Mouse (Mus musculus) lung, postnatal 0 days (tissue): ENCODE measurements around the gene Eps15l1. TPM values are rescaled to one million over a fixed set of nuclear protein-coding genes. Genes with fewer than 3 reads are reported as not detected.
A peak's percentile ranks its signal among the peaks of the same experiment; 100 is the strongest.

Source experiments
- ATAC-seq: fragments of 200-750 bp; cut with Nextera tagmentation; 2 replicates; pipeline ENCODE4 v1.8.0; 2017; ENCODE audit warnings: moderate library complexity
- DNase-seq: peaks from one replicate; pipeline ENCODE4 v3.0.0-alpha.2; 2016; ENCODE audit warnings: low spot score
- H3K27ac ChIP-seq: fragments of 300-500 bp; sonication (generic); 2 replicates; pipeline ENCODE4 v1.5.1; 2014; ENCODE audit warnings: antibody characterized with exemption, mild to moderate bottlenecking, low read length, mixed read lengths
- H3K27me3 ChIP-seq: fragments of 300-500 bp; sonication (generic); replicated peaks from 2 replicates; pipeline ENCODE4 v1.6.1; 2014; ENCODE audit warnings: low read length, mixed read lengths; ENCODE audit not compliant: insufficient read depth
- H3K36me3 ChIP-seq: fragments of 300-500 bp; sonication (generic); 2 replicates; pipeline ENCODE4 v1.6.1; 2014; ENCODE audit warnings: low read length, mixed read lengths; ENCODE audit not compliant: insufficient read depth
- H3K4me1 ChIP-seq: fragments of 300-500 bp; sonication (generic); 2 replicates; pipeline ENCODE4 v1.6.1; 2014; ENCODE audit warnings: antibody characterized with exemption, low read depth, low read length, mixed read lengths; ENCODE audit not compliant: insufficient read depth
- H3K4me2 ChIP-seq: fragments of 300-500 bp; sonication (generic); replicated peaks from 2 replicates; pipeline ENCODE4 v1.6.1; 2014; ENCODE audit warnings: low read depth, mild to moderate bottlenecking, low read length, moderate library complexity, mixed read lengths
- H3K4me3 ChIP-seq: fragments of 300-500 bp; sonication (generic); 2 replicates; pipeline ENCODE4 v1.5.1; 2014; ENCODE audit warnings: low read depth, low read length
- H3K9ac ChIP-seq: fragments of 300-500 bp; sonication (generic); replicated peaks from 2 replicates; pipeline ENCODE4 v1.6.1; 2014; ENCODE audit warnings: low read depth, mild to moderate bottlenecking
- H3K9me3 ChIP-seq: fragments of 300-500 bp; sonication (generic); 2 replicates; pipeline ENCODE4 v1.6.1; 2016; ENCODE audit warnings: low read length, mixed read lengths
- CTCF ChIP-seq: IDR thresholded peaks from 2 replicates; pipeline ENCODE4 v1.5.1; 2016; ENCODE audit warnings: antibody characterized with exemption, mild to moderate bottlenecking
- EP300 ChIP-seq: IDR thresholded peaks from 2 replicates; pipeline ENCODE4 v1.6.1; 2016; ENCODE audit warnings: antibody characterized with exemption, mild to moderate bottlenecking, control low read depth
- WGBS: fragments of 180-500 bp; shearing (Covaris S2); extraction: QIAGEN DNeasy Blood & Tissue Kit; methylation state at CpG from one replicate; pipeline ENCODE4 v1.1.7; 2014; 5-methylcytosine and 5-hydroxymethylcytosine counted together
- polyA plus RNA-seq: library from polyadenylated mRNA; unstranded; fragments of >200 nt; fragmentation: Nextera tagmentation; extraction: Ambion mirVana; gene quantifications from 2 replicates; pipeline ENCODE4 v1.2.1, GENCODE M21; 2015

Gene Eps15l1
- polyA plus RNA-seq, 1 experiment from 2014 or later, result 25.6 TPM

GRCm38 (mm10) chr8:72418073-72418472 lies 3.2 kb downstream of the Eps15l1 start:
- no peaks in the 10 kb centered on the region for H3K36me3 ChIP-seq
- no peak overlapping the region for H3K4me3 ChIP-seq
- TF ChIP-seq CTCF (no peak), EP300 (no peak)
- no peak overlapping the region for H3K9ac ChIP-seq
- H3K4me1 ChIP-seq, result peaks cover 10% of the 10 kb centered on the region
- ATAC-seq, result no peak
- no peaks in the 10 kb centered on the region for H3K9me3 ChIP-seq
- H3K27ac ChIP-seq, result no peak overlapping the region
- DNase-seq, result no peak
- 92% methylated on average over 4 of the region's 4 CpGs for WGBS
- H3K27me3 ChIP-seq, result no peaks in the 10 kb centered on the region
- H3K4me2 ChIP-seq, result no peak overlapping the region

GRCm38 (mm10) chr8:72415252-72415651 lies 6.0 kb downstream of the Eps15l1 start:
- no peaks in the 10 kb centered on the region for H3K36me3 ChIP-seq
- no peak overlapping the region for H3K27ac ChIP-seq
- H3K4me2 ChIP-seq, result no peak overlapping the region
- no peak overlapping the region for H3K9ac ChIP-seq
- no peak overlapping the region for H3K4me3 ChIP-seq
- peaks cover 7% of the 10 kb centered on the region for H3K4me1 ChIP-seq
- ATAC-seq (no peak), DNase-seq (no peak)
- H3K27me3 ChIP-seq, result no peaks in the 10 kb centered on the region
- 80% methylated on average over 2 of the region's 2 CpGs for WGBS
- TF ChIP-seq EP300 (no peak), CTCF (no peak)
- H3K9me3 ChIP-seq, result no peaks in the 10 kb centered on the region

GRCm38 (mm10) chr8:72413839-72414238 lies 7.4 kb downstream of the Eps15l1 start:
- H3K36me3 ChIP-seq, result no peaks in the 10 kb centered on the region
- peaks cover 3% of the 10 kb centered on the region for H3K4me1 ChIP-seq
- no peaks in the 10 kb centered on the region for H3K9me3 ChIP-seq
- H3K27me3 ChIP-seq, result no peaks in the 10 kb centered on the region
- TF ChIP-seq CTCF (0 out of 2 replicates have a peak, but pooled peaks have one; percentile 2), EP300 (no peak)
- no peak for DNase-seq
- H3K4me3 ChIP-seq, result no peak overlapping the region
- WGBS, result 77% methylated on average over 7 of the region's 7 CpGs
- ATAC-seq, result peak; percentile 57
- no peak overlapping the region for H3K9ac ChIP-seq
- H3K4me2 ChIP-seq, result no peak overlapping the region
- H3K27ac ChIP-seq, result no peak overlapping the region

GRCm38 (mm10) chr8:72409443-72409842 lies 11.8 kb downstream of the Eps15l1 start:
- 69% methylated on average over 3 of the region's 3 CpGs for WGBS

GRCm38 (mm10) chr8:72407878-72408277 lies 13.4 kb downstream of the Eps15l1 start:
- no peak overlapping the region for H3K4me2 ChIP-seq
- no peaks in the 10 kb centered on the region for H3K27me3 ChIP-seq
- no peak overlapping the region for H3K27ac ChIP-seq
- no peak overlapping the region for H3K4me3 ChIP-seq
- WGBS, result 89% methylated on average over 1 of the region's 1 CpGs
- H3K9ac ChIP-seq, result no peak overlapping the region
- H3K4me1 ChIP-seq, result peaks cover 3% of the 10 kb centered on the region; the same call in 1 of the 2 replicates
- H3K9me3 ChIP-seq, result no peaks in the 10 kb centered on the region
- ATAC-seq, result no peak
- no peaks in the 10 kb centered on the region for H3K36me3 ChIP-seq
- DNase-seq, result no peak
- TF ChIP-seq EP300, result no peak
- 0 out of 2 replicates have a peak, but pooled peaks have one; percentile 7 for TF ChIP-seq CTCF

More at GRCm38 (mm10) chr8:72409443-72409842, 11.8 kb downstream of the Eps15l1 start:
- no peaks in the 10 kb centered on the region for H3K27me3 ChIP-seq
- no peak overlapping the region for H3K4me3 ChIP-seq
- no peak overlapping the region for H3K27ac ChIP-seq
- ATAC-seq (no peak), DNase-seq (no peak)
- no peak overlapping the region for H3K4me2 ChIP-seq
- peaks cover 3% of the 10 kb centered on the region; the same call in 1 of the 2 replicates for H3K4me1 ChIP-seq
- H3K9ac ChIP-seq, result no peak overlapping the region
- no peaks in the 10 kb centered on the region for H3K9me3 ChIP-seq
- H3K36me3 ChIP-seq, result no peaks in the 10 kb centered on the region
- no peak for TF ChIP-seq EP300
- TF ChIP-seq CTCF, result no peak

GRCm38 (mm10) chr8:72402981-72403380 lies 18.3 kb downstream of the Eps15l1 start:
- DNase-seq (no peak), ATAC-seq (no peak)
- 93% methylated on average over 3 of the region's 3 CpGs for WGBS
- no peaks in the 10 kb centered on the region for H3K9me3 ChIP-seq
- no peaks in the 10 kb centered on the region for H3K4me1 ChIP-seq
- no peaks in the 10 kb centered on the region; the same call in 1 of the 2 replicates for H3K36me3 ChIP-seq
- H3K27ac ChIP-seq, result no peak overlapping the region
- no peak overlapping the region for H3K4me2 ChIP-seq
- TF ChIP-seq EP300, result no peak
- TF ChIP-seq CTCF, result no peak
- no peak overlapping the region for H3K9ac ChIP-seq
- H3K27me3 ChIP-seq, result no peaks in the 10 kb centered on the region
- no peak overlapping the region for H3K4me3 ChIP-seq

- DNase-seq (no peak), ATAC-seq (no peak)
- no peaks in the 10 kb centered on the region for H3K27me3 ChIP-seq
- TF ChIP-seq CTCF (no peak), EP300 (no peak)
- no peak overlapping the region for H3K4me2 ChIP-seq
- H3K9me3 ChIP-seq, result no peaks in the 10 kb centered on the region
- H3K9ac ChIP-seq, result no peak overlapping the region
- no peak overlapping the region for H3K4me3 ChIP-seq
- H3K27ac ChIP-seq, result no peak overlapping the region
- no peaks in the 10 kb centered on the region; the same call in 1 of the 2 replicates for H3K36me3 ChIP-seq
- H3K4me1 ChIP-seq, result no peaks in the 10 kb centered on the region
- 74% methylated on average over 1 of the region's 1 CpGs for WGBS
Measured at GRCm38 (mm10) chr8:72401381-72401780, 19.9 kb downstream of the Eps15l1 start.
